Mouse (Mus musculus) E14TG2a.4 (cell line): ENCODE data around the gene Platr17.

ENCODE experiments used
- CTCF ChIP-seq: conservative IDR thresholded peaks from 2 replicates; pipeline ENCODE4 v1.5.1; 2014; ENCODE audit warnings: low read length
- NANOG ChIP-seq: IDR thresholded peaks from 2 replicates; pipeline ENCODE4 v1.6.1; 2014; ENCODE audit warnings: borderline replicate concordance, low read length, mixed read lengths

DNA sequence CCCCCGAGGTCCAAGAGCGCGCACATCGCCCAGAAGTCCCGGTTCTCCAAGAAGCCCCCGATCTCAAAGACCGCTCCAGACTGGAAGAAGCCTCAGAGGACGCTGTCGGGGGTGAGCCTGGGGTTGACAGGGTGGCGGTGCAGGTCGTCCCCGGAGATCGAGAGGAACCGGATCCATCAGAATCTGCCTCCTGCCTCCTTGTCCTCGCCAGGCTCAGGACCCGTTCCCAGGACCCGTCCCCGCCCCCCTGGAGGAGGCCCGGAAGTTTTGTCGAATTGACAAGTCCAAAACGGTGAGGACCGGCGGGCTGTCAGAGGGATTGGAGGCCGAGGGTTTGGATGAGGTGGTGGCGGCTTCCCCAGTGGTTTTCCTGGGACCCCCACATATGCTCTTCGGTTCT, 36.0 kb downstream of the Platr17 start:
- TF ChIP-seq CTCF (no peak), NANOG (no peak)
